Mouse (Mus musculus) forebrain, postnatal 0 days (tissue): ENCODE results near the gene Usp43. TPM values are rescaled to one million over a fixed set of nuclear protein-coding genes. Genes with fewer than 3 reads are reported as not detected.

ENCODE experiments used
- ATAC-seq: fragments of 200-750 bp; cut with Nextera tagmentation; 2 replicates; pipeline ENCODE4 v1.8.0; 2017; ENCODE audit warnings: mild to moderate bottlenecking, moderate library complexity
- DNase-seq: peaks from one replicate; pipeline ENCODE4 v3.0.0-alpha.2; 2015
- H3K27ac ChIP-seq: fragments of 300-500 bp; sonication (generic); 2 replicates; pipeline ENCODE4 v1.5.1; 2014; ENCODE audit warnings: low read depth, mild to moderate bottlenecking, antibody characterized with exemption, low read length, moderate library complexity, mixed read lengths
- H3K27me3 ChIP-seq: fragments of 300-500 bp; sonication (generic); 2 replicates; pipeline ENCODE4 v1.6.1; 2014; ENCODE audit warnings: mild to moderate bottlenecking, low read length, mixed read lengths; ENCODE audit not compliant: insufficient read depth
- H3K36me3 ChIP-seq: fragments of 300-500 bp; sonication (generic); 2 replicates; pipeline ENCODE4 v1.6.1; 2014; ENCODE audit warnings: mild to moderate bottlenecking, moderate library complexity; ENCODE audit not compliant: insufficient read depth
- H3K4me1 ChIP-seq: fragments of 300-500 bp; sonication (generic); 2 replicates; pipeline ENCODE4 v1.6.1; 2014; ENCODE audit warnings: antibody characterized with exemption; ENCODE audit not compliant: insufficient read depth
- H3K4me2 ChIP-seq: fragments of 300-500 bp; sonication (generic); 2 replicates; pipeline ENCODE4 v1.6.1; 2014; ENCODE audit warnings: low read depth, mild to moderate bottlenecking, moderate library complexity
- H3K4me3 ChIP-seq: fragments of 300-500 bp; sonication (generic); 2 replicates; pipeline ENCODE4 v1.5.1; 2014; ENCODE audit warnings: low read depth, low read length, mixed read lengths
- H3K9ac ChIP-seq: fragments of 300-500 bp; sonication (generic); 2 replicates; pipeline ENCODE4 v1.6.1; 2014; ENCODE audit warnings: mild to moderate bottlenecking
- H3K9me3 ChIP-seq: fragments of 300-500 bp; sonication (generic); 2 replicates; pipeline ENCODE4 v1.6.1; 2016; ENCODE audit warnings: low read length
- CTCF ChIP-seq: sonication (generic); IDR thresholded peaks from 2 replicates; pipeline ENCODE4 v1.5.1; 2016; ENCODE audit warnings: antibody characterized with exemption, control low read depth, low read depth
- WGBS: fragments of 180-500 bp; shearing (Covaris S2); extraction: QIAGEN DNeasy Blood & Tissue Kit; methylation state at CpG from one replicate; pipeline ENCODE4 v1.1.7; 2014; 5-methylcytosine and 5-hydroxymethylcytosine counted together
- polyA plus RNA-seq: library from polyadenylated mRNA; unstranded; fragments of >200 nt; fragmentation: Nextera tagmentation; extraction: Ambion mirVana; gene quantifications from 2 replicates; pipeline ENCODE4 v1.2.1, GENCODE M21; 2015
- total RNA-seq: library from RNA; depleted of rRNA; stranded (reverse); fragments of >200 nt; gene quantifications from 2 replicates; pipeline ENCODE4 v1.2.3, GENCODE M21; 2014

The Usp43 gene
- total and polyA plus RNA-seq, 2 experiments from 2014 or later: 3.8 to 7.0 TPM

DNA sequence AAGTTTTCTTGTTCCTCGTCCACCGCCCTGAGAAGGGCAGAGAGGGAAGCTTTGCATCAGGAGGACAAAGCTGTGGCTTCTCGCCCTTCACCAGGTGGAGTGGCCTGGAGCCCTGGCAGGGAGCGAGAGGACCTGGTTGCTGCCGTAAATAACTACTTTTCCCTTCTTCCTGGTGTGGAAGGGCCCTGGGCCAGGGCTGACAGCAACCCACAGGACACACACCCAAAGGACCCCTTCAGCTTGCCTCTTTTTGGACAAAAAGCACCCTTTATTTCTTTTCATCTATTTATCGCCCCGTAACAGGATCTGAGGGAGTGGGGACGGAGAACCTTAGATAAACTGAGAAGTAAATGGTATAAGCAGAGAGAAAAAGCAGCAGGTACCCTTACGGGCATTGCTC is 63.4 kb downstream of the Usp43 start:
- H3K36me3 ChIP-seq: peaks cover 4% of the 10 kb centered on the region; the same call in 1 of the 2 replicates
- H3K9ac ChIP-seq: no peak overlapping the region
- DNase-seq (no peak), ATAC-seq (no peak)
- WGBS: 83% methylated on average over 9 of the region's 9 CpGs
- no peak overlapping the region for H3K4me2 ChIP-seq
- TF ChIP-seq CTCF: no peak
- H3K4me3 ChIP-seq: no peak overlapping the region
- no peaks in the 10 kb centered on the region for H3K4me1 ChIP-seq
- no peaks in the 10 kb centered on the region for H3K9me3 ChIP-seq
- no peaks in the 10 kb centered on the region for H3K27me3 ChIP-seq
- H3K27ac ChIP-seq: no peak overlapping the region

DNA sequence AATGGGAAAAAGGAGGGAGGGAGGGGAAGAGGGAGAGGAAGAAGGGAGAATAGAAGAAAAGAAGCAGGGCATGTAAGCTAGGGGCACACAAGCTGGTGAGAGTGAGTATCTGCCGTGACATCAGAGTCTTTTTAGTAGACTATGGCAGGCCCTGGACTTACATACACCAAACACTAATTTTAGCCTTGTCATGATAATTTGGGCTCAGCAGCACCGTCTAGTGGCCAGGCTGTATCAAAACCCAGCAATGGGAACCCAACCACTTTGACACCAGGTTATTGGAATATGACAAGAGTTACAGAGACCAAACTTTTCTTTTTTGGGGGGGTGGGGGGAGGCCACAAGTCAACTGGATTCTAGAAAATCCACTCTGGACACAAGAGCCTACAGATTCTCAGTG is 66.9 kb downstream of the Usp43 start:
- peaks cover 4% of the 10 kb centered on the region; the same call in 1 of the 2 replicates for H3K36me3 ChIP-seq
- no peak overlapping the region for H3K27ac ChIP-seq
- TF ChIP-seq CTCF: peak; percentile 54
- no peaks in the 10 kb centered on the region for H3K27me3 ChIP-seq
- H3K9me3 ChIP-seq: no peaks in the 10 kb centered on the region
- no peak overlapping the region for H3K9ac ChIP-seq
- DNase-seq (no peak), ATAC-seq (no peak)
- H3K4me1 ChIP-seq: no peaks in the 10 kb centered on the region
- H3K4me3 ChIP-seq: no peak overlapping the region
- no peak overlapping the region for H3K4me2 ChIP-seq
- WGBS: 40% methylated on average over 2 of the region's 2 CpGs

DNA sequence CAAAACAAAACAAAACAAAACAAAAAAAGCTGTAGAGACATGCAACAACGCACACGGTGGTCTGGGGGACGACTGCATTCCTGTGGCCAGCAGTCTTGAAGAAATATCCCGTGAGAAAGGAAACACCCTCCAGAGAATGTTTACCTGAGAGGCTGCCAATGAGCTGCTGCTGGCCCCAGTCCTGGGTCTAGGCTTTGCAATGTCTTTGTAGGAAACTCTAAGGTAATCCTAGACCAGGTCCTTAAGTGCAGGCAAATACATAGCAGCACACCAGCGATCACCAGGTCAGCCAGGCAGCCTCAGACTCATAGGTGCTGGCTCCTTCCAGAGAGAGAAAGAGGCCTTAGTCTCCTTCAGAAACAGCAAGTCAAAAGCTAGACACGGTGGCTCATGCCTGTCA is 68.0 kb downstream of the Usp43 start:
- ATAC-seq (no peak), DNase-seq (no peak)
- Histone ChIP-seq H3K27ac (no peak overlapping the region), H3K36me3 (peaks cover 4% of the 10 kb centered on the region; the same call in 1 of the 2 replicates), H3K9ac (no peak overlapping the region), H3K4me1 (no peaks in the 10 kb centered on the region), H3K27me3 (no peaks in the 10 kb centered on the region), H3K9me3 (no peaks in the 10 kb centered on the region), H3K4me2 (no peak overlapping the region), H3K4me3 (no peak overlapping the region)
- 63% methylated on average over 6 of the region's 6 CpGs for WGBS
- no peak for TF ChIP-seq CTCF

DNA sequence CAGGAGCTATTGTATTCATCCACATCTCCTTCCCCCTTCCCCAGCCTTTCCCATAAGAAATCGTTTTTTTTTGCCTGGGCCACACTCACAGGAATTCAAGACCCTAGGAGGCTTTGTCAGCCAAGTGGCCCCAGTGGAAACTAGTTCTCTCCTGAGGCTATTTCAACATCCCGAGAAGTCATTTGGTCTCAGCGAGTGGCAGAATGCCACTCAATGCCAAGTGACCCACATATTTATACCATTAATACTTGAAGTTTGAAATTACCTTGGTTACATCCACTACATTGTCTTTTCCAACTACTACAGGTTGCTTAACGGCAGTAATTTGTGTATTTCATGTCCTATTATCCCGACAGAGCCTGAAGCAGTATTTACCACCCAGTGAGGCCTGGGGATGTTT is 70.2 kb downstream of the Usp43 start:
- Histone ChIP-seq H3K27ac (no peak overlapping the region), H3K27me3 (no peaks in the 10 kb centered on the region), H3K4me3 (no peak overlapping the region), H3K4me2 (no peak overlapping the region), H3K36me3 (peaks cover 4% of the 10 kb centered on the region; the same call in 1 of the 2 replicates), H3K9ac (no peak overlapping the region), H3K9me3 (no peaks in the 10 kb centered on the region), H3K4me1 (no peaks in the 10 kb centered on the region)
- no peak for TF ChIP-seq CTCF
- WGBS: 67% methylated on average over 5 of the region's 5 CpGs
- DNase-seq: no peak
- ATAC-seq: no peak

DNA sequence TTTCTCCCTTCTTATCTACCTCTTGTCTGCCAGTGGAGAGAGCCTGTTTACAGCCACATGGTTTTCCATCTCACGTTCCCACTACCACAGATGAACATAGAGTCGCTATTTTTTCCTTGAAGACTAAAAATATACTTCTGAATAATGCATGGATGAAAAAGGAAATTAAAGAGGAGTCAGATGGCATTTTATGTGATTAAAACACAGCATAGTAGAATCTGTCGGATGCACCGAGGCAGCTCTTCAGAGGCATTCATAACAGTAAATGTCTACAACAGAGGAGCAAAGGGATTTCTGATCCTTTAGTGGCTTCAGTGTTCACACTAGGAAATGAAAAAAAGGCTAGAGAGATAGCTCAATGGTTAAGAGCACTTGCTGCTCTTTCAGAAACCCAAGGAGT is 76.8 kb downstream of the Usp43 start:
- WGBS: 46% methylated on average over 4 of the region's 4 CpGs
- peak overlapping the region; percentile 76 for H3K27ac ChIP-seq
- no peaks in the 10 kb centered on the region for H3K36me3 ChIP-seq
- no peaks in the 10 kb centered on the region for H3K9me3 ChIP-seq
- no peak overlapping the region for H3K4me2 ChIP-seq
- no peaks in the 10 kb centered on the region for H3K27me3 ChIP-seq
- DNase-seq (peak; percentile 69), ATAC-seq (peak; percentile 64)
- H3K4me3 ChIP-seq: no peak overlapping the region
- 0 out of 2 replicates have a peak, but pooled peaks cover 2% of the 10 kb centered on the region for H3K4me1 ChIP-seq
- TF ChIP-seq CTCF: no peak
- no peak overlapping the region for H3K9ac ChIP-seq

DNA sequence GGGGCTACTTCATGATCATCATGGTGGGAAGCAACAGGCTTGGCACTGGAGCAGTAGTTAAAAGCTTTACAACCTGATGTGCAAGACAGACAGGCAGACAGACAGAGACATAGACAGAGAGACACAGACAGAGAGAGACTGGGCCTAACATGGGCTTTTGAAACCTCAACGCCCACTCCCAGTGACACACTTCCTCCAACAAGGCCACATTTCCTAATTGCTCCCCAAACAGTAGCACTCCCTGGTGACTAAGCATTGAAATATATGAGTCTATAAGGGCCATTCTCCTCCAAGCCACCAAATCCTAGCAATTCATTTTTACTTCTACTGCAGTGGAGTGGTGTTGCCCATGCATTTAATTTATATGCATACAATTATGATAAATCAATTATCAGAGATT is 82.1 kb downstream of the Usp43 start:
- no peaks in the 10 kb centered on the region for H3K9me3 ChIP-seq
- no peak overlapping the region for H3K4me2 ChIP-seq
- no peaks in the 10 kb centered on the region for H3K27me3 ChIP-seq
- WGBS: 77% methylated on average over 1 of the region's 1 CpGs
- H3K4me3 ChIP-seq: no peak overlapping the region
- DNase-seq (no peak), ATAC-seq (no peak)
- H3K36me3 ChIP-seq: no peaks in the 10 kb centered on the region
- H3K9ac ChIP-seq: no peak overlapping the region
- TF ChIP-seq CTCF: no peak
- H3K4me1 ChIP-seq: no peaks in the 10 kb centered on the region
- H3K27ac ChIP-seq: no peak overlapping the region

DNA sequence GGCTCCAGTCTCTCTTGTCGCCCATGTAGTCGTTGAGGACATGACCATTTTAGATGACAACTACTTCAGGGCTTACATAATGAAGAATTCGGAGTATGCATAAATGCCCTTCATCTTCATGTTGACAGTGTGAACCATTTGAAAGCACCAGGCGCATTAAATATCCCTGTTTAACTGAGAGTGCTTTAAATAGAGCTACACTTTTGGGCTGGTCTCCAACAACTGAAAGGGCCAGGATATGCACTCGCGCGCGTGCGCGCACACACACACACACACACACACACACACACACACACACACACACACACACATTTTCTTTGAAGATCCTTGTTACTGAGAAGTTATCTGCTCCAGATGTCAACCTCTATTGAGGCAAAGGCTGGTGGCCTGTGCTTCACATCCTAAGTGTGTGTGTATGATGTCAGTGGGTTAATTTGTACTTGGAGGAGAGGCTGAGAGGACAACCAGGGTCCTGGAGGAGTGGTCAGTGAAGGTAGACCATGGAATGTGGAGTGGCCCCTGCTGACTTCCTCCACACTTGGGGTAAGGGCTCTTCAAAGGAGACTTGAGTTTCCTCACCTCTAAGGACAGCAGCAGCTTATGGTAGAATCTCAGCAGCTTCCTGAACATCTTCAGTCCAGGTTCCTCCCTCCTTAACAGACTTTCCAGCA is 86.4 kb downstream of the Usp43 start:
- DNase-seq (no peak), ATAC-seq (no peak)
- Histone ChIP-seq H3K36me3 (no peaks in the 10 kb centered on the region), H3K27ac (no peak overlapping the region), H3K9me3 (no peaks in the 10 kb centered on the region), H3K27me3 (no peaks in the 10 kb centered on the region), H3K4me2 (no peak overlapping the region), H3K9ac (no peak overlapping the region), H3K4me1 (no peaks in the 10 kb centered on the region), H3K4me3 (no peak overlapping the region)
- TF ChIP-seq CTCF: no peak
- 85% methylated on average over 10 of the region's 10 CpGs for WGBS

DNA sequence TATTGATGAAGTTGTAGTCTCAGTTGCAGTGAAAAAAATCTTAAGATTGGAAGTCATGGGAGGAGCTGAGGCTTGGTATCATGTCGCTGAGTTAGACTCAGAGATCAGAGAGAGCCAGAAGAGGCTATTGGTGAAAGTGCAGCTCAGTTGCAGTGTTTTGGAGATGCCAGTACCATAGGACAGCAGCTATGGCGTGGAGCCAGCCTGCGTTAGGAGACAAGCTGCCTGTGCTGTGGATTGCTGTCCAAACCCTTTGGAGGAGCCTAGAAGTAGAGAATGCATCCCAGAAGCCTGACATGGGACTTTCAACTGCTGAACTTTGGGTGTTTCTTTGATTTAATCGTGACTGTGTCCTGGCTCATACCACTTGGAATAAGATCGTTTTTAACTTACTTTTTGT is 90.1 kb downstream of the Usp43 start:
- no peak for TF ChIP-seq CTCF
- ATAC-seq: no peak
- no peaks in the 10 kb centered on the region for H3K4me1 ChIP-seq

More for the DNA sequence above, 90.1 kb downstream of the Usp43 start:
- H3K4me2 ChIP-seq: no peak overlapping the region
- no peak overlapping the region for H3K27ac ChIP-seq
- H3K4me3 ChIP-seq: no peak overlapping the region
- no peaks in the 10 kb centered on the region for H3K9me3 ChIP-seq
- DNase-seq: no peak
- H3K27me3 ChIP-seq: no peaks in the 10 kb centered on the region
- H3K9ac ChIP-seq: no peak overlapping the region
- WGBS: 69% methylated on average over 5 of the region's 5 CpGs
- H3K36me3 ChIP-seq: no peaks in the 10 kb centered on the region
